Mouse (Mus musculus) right cerebral cortex, postnatal 25 days (tissue): ENCODE data around the gene Syn2.

Experiments used
- DNase-seq: peaks from one replicate; pipeline ENCODE4 v3.0.0; 2022

Gene Syn2

GRCm38 (mm10) chr6:115134501-115135331 lies at the start of gene Syn2:
Syn2 (plus strand) TSS chr6:115134902.
- DNase-seq, result peak; percentile 96

- DNase-seq, result peak; percentile 82
Observed at GRCm38 (mm10) chr6:115085274-115085841, 49.3 kb upstream of the Syn2 start.

- no peak for DNase-seq
Observed at GRCm38 (mm10) chr6:115088314-115089106, 46.2 kb upstream of the Syn2 start.

GRCm38 (mm10) chr6:115091737-115092136 lies 43.0 kb upstream of the Syn2 start:
- DNase-seq, result no peak

GRCm38 (mm10) chr6:115102542-115102941 lies 32.2 kb upstream of the Syn2 start:
- no peak for DNase-seq

- DNase-seq, result no peak
Observed at GRCm38 (mm10) chr6:115111426-115111825, 23.3 kb upstream of the Syn2 start.

- peak; percentile 52 for DNase-seq
Observed at GRCm38 (mm10) chr6:115122181-115122580, 12.5 kb upstream of the Syn2 start.

GRCm38 (mm10) chr6:115123262-115124201 lies 11.2 kb upstream of the Syn2 start:
- DNase-seq, result peak; percentile 77

- DNase-seq, result peak; percentile 65
Observed at GRCm38 (mm10) chr6:115124675-115125357, 9.9 kb upstream of the Syn2 start.

GRCm38 (mm10) chr6:115125358-115125720 lies 9.4 kb upstream of the Syn2 start:
- no peak for DNase-seq

- DNase-seq, result peak; percentile 70
Observed at GRCm38 (mm10) chr6:115126232-115126785, 8.4 kb upstream of the Syn2 start.

- no peak for DNase-seq
Observed at GRCm38 (mm10) chr6:115126851-115127250, 7.9 kb upstream of the Syn2 start.

GRCm38 (mm10) chr6:115127255-115127824 lies 7.4 kb upstream of the Syn2 start:
- no peak for DNase-seq

- DNase-seq, result no peak
Observed at GRCm38 (mm10) chr6:115135332-115135649, 589 bp downstream of the Syn2 start.

- DNase-seq, result no peak
Observed at GRCm38 (mm10) chr6:115136156-115136555, 1.5 kb downstream of the Syn2 start.

- DNase-seq, result no peak
Observed at GRCm38 (mm10) chr6:115141446-115141845, 6.7 kb downstream of the Syn2 start.

GRCm38 (mm10) chr6:115161175-115161574 lies 26.5 kb downstream of the Syn2 start:
- DNase-seq, result no peak

- no peak for DNase-seq
Observed at GRCm38 (mm10) chr6:115165863-115166470, 31.3 kb downstream of the Syn2 start.

- DNase-seq, result peak; percentile 75
Observed at GRCm38 (mm10) chr6:115168921-115169320, 34.2 kb downstream of the Syn2 start.

- no peak for DNase-seq
Observed at GRCm38 (mm10) chr6:115169518-115169917, 34.8 kb downstream of the Syn2 start.

GRCm38 (mm10) chr6:115174845-115175244 lies 40.1 kb downstream of the Syn2 start:
- no peak for DNase-seq
